Mouse (Mus musculus) heart, adult 18-20 months (tissue): ENCODE data around the gene Gm39566. TPM values are rescaled to one million over a fixed set of nuclear protein-coding genes. Genes with fewer than 3 reads are reported as not detected.

Source experiments
- total RNA-seq, 2 experiments: library from RNA; stranded (reverse); gene quantifications; 2 replicates each; pipeline ENCODE4 v1.2.3; 2021

Gene Gm39566
- total RNA-seq, 2 experiments from 2014 or later: not detected

Other genes with a start within 250 kb of the Gm39566 start
- 1 to 10 TPM; 5.0 to 5.4 TPM for gene Wrap53, start 235.0 kb downstream of the Gm39566 start, total RNA-seq
- gene Trp53, start 234.9 kb downstream of the Gm39566 start, total RNA-seq: 10 to 100 TPM; 15.0 to 15.5 TPM
- gene Atp1b2, start 209.4 kb downstream of the Gm39566 start, total RNA-seq: 10 to 100 TPM; 15.2 to 16.4 TPM
- gene Shbg, start 197.4 kb downstream of the Gm39566 start, total RNA-seq: not detected
- gene Sat2, start 193.3 kb downstream of the Gm39566 start, total RNA-seq: 1 to 10 TPM; 3.3 to 3.8 TPM
- 10 to 100 TPM; 91.3 to 97.2 TPM for gene Fxr2, start 182.3 kb downstream of the Gm39566 start, total RNA-seq
- not detected for gene Sox15, start 160.0 kb downstream of the Gm39566 start, total RNA-seq
- gene Mpdu1, start 152.7 kb downstream of the Gm39566 start, total RNA-seq: 10 to 100 TPM; 12.3 to 15.6 TPM
- 10 to 100 TPM in 1 of 2 experiments, 1 to 10 TPM in 1; 7.3 to 10.5 TPM for gene Cd68, start 149.1 kb downstream of the Gm39566 start, total RNA-seq
- 100 to 1,000 TPM; 185 to 188 TPM for gene Eif4a1, start 142.9 kb downstream of the Gm39566 start, total RNA-seq
- gene Senp3, start 133.2 kb downstream of the Gm39566 start, total RNA-seq: 10 to 100 TPM; 27.3 to 35.1 TPM
- 1 to 10 TPM; 1.5 to 1.7 TPM for gene Tnfsf13, start 129.5 kb downstream of the Gm39566 start, total RNA-seq
- 10 to 100 TPM; 16.9 to 17.1 TPM for gene Tnfsf12, start 119.4 kb downstream of the Gm39566 start, total RNA-seq
- 1 to 10 TPM; 2.5 to 4.1 TPM for gene Tnfsfm13, start 119.2 kb downstream of the Gm39566 start, total RNA-seq
- gene Polr2a, start 56.7 kb downstream of the Gm39566 start, total RNA-seq: 10 to 100 TPM; 27.4 to 33.4 TPM
- gene Slc35g3, start 53.3 kb downstream of the Gm39566 start, total RNA-seq: not detected
- gene Zbtb4, start 49.4 kb downstream of the Gm39566 start, total RNA-seq: 10 to 100 TPM; 41.7 to 44.7 TPM
- gene Chrnb1, start 19.4 kb downstream of the Gm39566 start, total RNA-seq: 1 to 10 TPM; 2.0 to 4.6 TPM
- gene Fgf11, start 13.4 kb downstream of the Gm39566 start, total RNA-seq: 1 to 10 TPM; 2.6 to 3.0 TPM
- under 1 TPM; 0.17 to 0.49 TPM for gene Tmem102, start 9.7 kb downstream of the Gm39566 start, total RNA-seq
- gene Spem2, start 3.2 kb upstream of the Gm39566 start, total RNA-seq: not detected
- not detected for gene Spem1, start 6.9 kb upstream of the Gm39566 start, total RNA-seq
- 1 to 10 TPM; 3.3 to 3.9 TPM for gene Nlgn2, start 22.5 kb upstream of the Gm39566 start, total RNA-seq
- gene Tmem256, start 23.2 kb upstream of the Gm39566 start, total RNA-seq: 100 to 1,000 TPM; 232 to 246 TPM
- 10 to 100 TPM; 19.6 to 21.4 TPM for gene Plscr3, start 31.1 kb upstream of the Gm39566 start, total RNA-seq
- not detected for gene Tnk1, start 43.4 kb upstream of the Gm39566 start, total RNA-seq
- not detected for gene Tmem95, start 62.7 kb upstream of the Gm39566 start, total RNA-seq
- gene Kctd11, start 66.1 kb upstream of the Gm39566 start, total RNA-seq: 1 to 10 TPM; 2.0 to 2.5 TPM
- gene Acap1, start 80.2 kb upstream of the Gm39566 start, total RNA-seq: 1 to 10 TPM in 1 of 2 experiments, under 1 TPM in 1; 0.72 to 4.4 TPM
- gene 2810408A11Rik, start 85.7 kb upstream of the Gm39566 start, total RNA-seq: under 1 TPM in 1 of 2 experiments, not detected in 1; 0.41 TPM
- 10 to 100 TPM; 42.1 to 48.0 TPM for gene Neurl4, start 85.8 kb upstream of the Gm39566 start, total RNA-seq
- 10 to 100 TPM; 26.2 to 27.5 TPM for gene Gps2, start 98.6 kb upstream of the Gm39566 start, total RNA-seq
- 100 to 1,000 TPM; 415 to 425 TPM for gene Eif5a, start 106.7 kb upstream of the Gm39566 start, total RNA-seq
- gene Ybx2, start 120.5 kb upstream of the Gm39566 start, total RNA-seq: 10 to 100 TPM; 14.6 to 23.1 TPM
- gene Slc2a4, start 132.9 kb upstream of the Gm39566 start, total RNA-seq: 100 to 1,000 TPM; 402 to 439 TPM
- 1 to 10 TPM in 1 of 2 experiments, not detected in 1; 1.3 TPM for gene Cldn7, start 149.5 kb upstream of the Gm39566 start, total RNA-seq
- 100 to 1,000 TPM; 130 to 144 TPM for gene Ctdnep1, start 165.9 kb upstream of the Gm39566 start, total RNA-seq
- 10 to 100 TPM; 46.2 to 53.1 TPM for gene Elp5, start 167.2 kb upstream of the Gm39566 start, total RNA-seq
- gene Gabarap, start 175.8 kb upstream of the Gm39566 start, total RNA-seq: 100 to 1,000 TPM; 285 to 320 TPM
- gene Phf23, start 180.5 kb upstream of the Gm39566 start, total RNA-seq: 10 to 100 TPM; 18.4 to 19.7 TPM
- gene Dvl2, start 185.3 kb upstream of the Gm39566 start, total RNA-seq: 1 to 10 TPM; 3.4 to 4.8 TPM
- 1,000 to 10,000 TPM; 1,326 to 1,372 TPM for gene Acadvl, start 200.1 kb upstream of the Gm39566 start, total RNA-seq
- 1 to 10 TPM; 5.9 to 6.8 TPM for gene Dlg4, start 201.6 kb upstream of the Gm39566 start, total RNA-seq
- gene Asgr1, start 238.8 kb upstream of the Gm39566 start, total RNA-seq: not detected